Mouse (Mus musculus): ENCODE results near the gene H2-Aa. TPM values are rescaled to one million over a fixed set of nuclear protein-coding genes. Genes with fewer than 3 reads are reported as not detected.

H2-Aa gene
- total and polyA plus RNA-seq, 2 experiments from 2014 or later, result 1.7 TPM; not detected in 1

DNA sequence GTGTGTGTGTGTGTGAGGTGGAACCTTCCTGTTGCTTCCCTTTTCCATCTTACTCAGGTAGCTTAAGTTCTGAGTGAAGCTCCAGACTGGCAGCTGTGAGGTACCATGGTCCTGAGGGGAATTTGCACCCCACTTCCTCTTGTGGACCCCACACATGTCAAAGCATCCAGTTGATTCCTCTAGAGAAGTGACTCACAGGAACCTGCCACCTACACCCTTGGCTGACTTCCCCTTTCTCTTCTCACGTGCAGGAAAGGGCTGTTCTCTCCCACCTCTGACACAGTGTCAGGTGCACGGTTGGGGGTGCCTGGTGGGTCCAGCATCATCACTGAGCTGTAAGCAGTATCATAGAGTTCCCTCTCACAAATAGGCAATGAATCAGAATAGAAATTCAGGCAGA, 5.9 kb upstream of the H2-Aa start:
- ATAC-seq (ENCODE audit: insufficient read depth, low read depth) (no peak), DNase-seq (ENCODE audit: low spot score) (no peak)
- 30% methylated on average over 2 of the region's 2 CpGs for WGBS
- Histone ChIP-seq H3K27ac (ENCODE audit: low read depth) (no peak overlapping the region), H3K4me2 (ENCODE audit: low read depth, low read length) (no peak overlapping the region), H3K4me1 (ENCODE audit: control insufficient read depth, insufficient read depth) (no peaks in the 10 kb centered on the region), H3K36me3 (replicated peaks; ENCODE audit: control insufficient read depth, insufficient read depth, low read length) (no peaks in the 10 kb centered on the region), H3K9me3 (replicated peaks; ENCODE audit: control insufficient read depth, low read length) (no peaks in the 10 kb centered on the region), H3K27me3 (ENCODE audit: control insufficient read depth, insufficient read depth, low read length) (peaks cover 9% of the 10 kb centered on the region; the same call in 1 of the 2 replicates), H3K9ac (replicated peaks; ENCODE audit: low read depth, low read length) (no peak overlapping the region), H3K4me3 (ENCODE audit: low read depth, low read length) (no peak overlapping the region)
- no peak for TF ChIP-seq CTCF (IDR thresholded peaks at IDR 0.05; ENCODE audit: low read depth)
- no peak for TF ChIP-seq EP300 (IDR thresholded peaks at IDR 0.05; ENCODE audit: low read depth)

DNA sequence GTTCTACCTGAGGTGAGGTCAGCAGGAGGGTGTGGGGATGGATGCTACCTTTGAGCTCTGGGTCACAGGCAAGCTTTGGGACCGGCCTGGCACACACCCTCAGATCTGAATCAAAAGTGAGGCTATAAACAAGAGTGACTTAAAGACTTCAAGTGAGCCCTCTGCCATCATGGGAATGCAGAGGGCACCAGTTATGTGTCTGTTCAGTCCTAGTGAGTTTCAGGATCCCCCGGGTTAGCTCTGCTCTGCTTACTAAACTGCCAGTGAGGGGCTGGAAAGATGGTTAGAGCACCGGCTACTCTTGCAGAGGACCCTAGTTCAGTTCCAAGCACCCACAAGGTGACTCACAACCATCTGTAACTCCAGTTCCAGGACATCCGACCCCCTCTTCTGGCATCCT, 4.9 kb upstream of the H2-Aa start:
- ATAC-seq (ENCODE audit: insufficient read depth, low read depth) (no peak), DNase-seq (ENCODE audit: low spot score) (no peak)
- H3K4me3 ChIP-seq (ENCODE audit: low read depth, low read length), result no peak overlapping the region
- H3K9me3 ChIP-seq (replicated peaks; ENCODE audit: control insufficient read depth, low read length), result no peaks in the 10 kb centered on the region
- H3K4me1 ChIP-seq (ENCODE audit: control insufficient read depth, insufficient read depth), result no peaks in the 10 kb centered on the region
- no peak for TF ChIP-seq EP300 (IDR thresholded peaks at IDR 0.05; ENCODE audit: low read depth)
- TF ChIP-seq CTCF (IDR thresholded peaks at IDR 0.05; ENCODE audit: low read depth), result no peak
- H3K27ac ChIP-seq (ENCODE audit: low read depth), result no peak overlapping the region
- no peaks in the 10 kb centered on the region for H3K36me3 ChIP-seq (replicated peaks; ENCODE audit: control insufficient read depth, insufficient read depth, low read length)
- no peak overlapping the region for H3K9ac ChIP-seq (replicated peaks; ENCODE audit: low read depth, low read length)
- no peak overlapping the region for H3K4me2 ChIP-seq (ENCODE audit: low read depth, low read length)
- 88% methylated on average over 4 of the region's 4 CpGs for whole genome bisulfite sequencing
- 0 out of 2 replicates have a peak, but pooled peaks cover 2% of the 10 kb centered on the region for H3K27me3 ChIP-seq (ENCODE audit: control insufficient read depth, insufficient read depth, low read length)

DNA sequence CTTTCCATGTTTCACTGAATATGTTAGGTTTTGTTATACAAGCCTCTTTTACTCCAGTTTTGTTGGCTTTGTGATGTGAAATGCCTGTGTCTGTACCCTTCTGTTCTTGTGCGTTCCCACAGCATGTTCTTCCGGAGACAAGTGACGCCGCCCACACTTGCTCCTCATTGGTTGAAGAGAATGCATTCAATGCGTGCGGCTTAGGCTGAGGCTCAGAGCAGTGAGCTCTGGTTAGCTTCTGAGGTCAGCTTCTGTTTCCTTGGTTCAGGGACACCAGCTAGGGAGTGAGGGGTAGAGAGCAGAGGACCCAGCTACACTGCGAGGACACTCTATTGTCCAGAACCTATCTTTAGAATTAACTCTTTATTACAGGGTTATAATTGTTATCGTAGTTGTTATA, 4.0 kb upstream of the H2-Aa start:
- Histone ChIP-seq H3K4me1 (ENCODE audit: control insufficient read depth, insufficient read depth) (no peaks in the 10 kb centered on the region), H3K9me3 (replicated peaks; ENCODE audit: control insufficient read depth, low read length) (no peaks in the 10 kb centered on the region), H3K27ac (ENCODE audit: low read depth) (no peak overlapping the region), H3K36me3 (replicated peaks; ENCODE audit: control insufficient read depth, insufficient read depth, low read length) (no peaks in the 10 kb centered on the region), H3K4me2 (ENCODE audit: low read depth, low read length) (no peak overlapping the region), H3K9ac (replicated peaks; ENCODE audit: low read depth, low read length) (no peak overlapping the region), H3K27me3 (ENCODE audit: control insufficient read depth, insufficient read depth, low read length) (no peaks in the 10 kb centered on the region), H3K4me3 (ENCODE audit: low read depth, low read length) (no peak overlapping the region)
- 18% methylated on average over 8 of the region's 8 CpGs for WGBS
- TF ChIP-seq CTCF (IDR thresholded peaks at IDR 0.05; ENCODE audit: low read depth) (no peak), EP300 (IDR thresholded peaks at IDR 0.05; ENCODE audit: low read depth) (no peak)
- DNase-seq (ENCODE audit: low spot score) (peak; percentile 73), ATAC-seq (ENCODE audit: insufficient read depth, low read depth) (peak; percentile 87)

DNA sequence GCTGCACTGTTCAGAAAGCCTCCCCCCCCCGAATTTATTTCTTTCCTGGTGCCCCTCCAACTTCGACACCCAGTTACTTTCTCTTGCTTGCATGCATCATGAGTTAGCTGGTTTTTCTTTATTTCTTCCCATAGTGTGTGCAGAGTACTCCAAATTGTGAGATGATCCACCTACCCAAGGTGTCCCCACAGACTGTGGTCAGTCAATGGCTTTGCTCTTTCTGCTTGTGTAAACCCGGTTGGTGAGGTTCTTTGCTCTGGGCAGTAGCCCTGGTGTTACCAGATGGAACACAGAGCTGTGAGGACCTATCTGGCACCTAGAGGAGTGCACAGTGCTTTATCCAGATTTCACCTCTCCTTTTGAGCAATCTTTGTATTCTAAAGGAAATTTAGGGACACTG, 508 bp upstream of the H2-Aa start:
- H3K27ac ChIP-seq (ENCODE audit: low read depth), result no peak overlapping the region
- DNase-seq (ENCODE audit: low spot score) (no peak), ATAC-seq (ENCODE audit: insufficient read depth, low read depth) (no peak)
- no peak overlapping the region for H3K4me3 ChIP-seq (ENCODE audit: low read depth, low read length)
- 72% methylated on average over 3 of the region's 3 CpGs for WGBS
- no peaks in the 10 kb centered on the region for H3K9me3 ChIP-seq (replicated peaks; ENCODE audit: control insufficient read depth, low read length)
- no peaks in the 10 kb centered on the region for H3K36me3 ChIP-seq (replicated peaks; ENCODE audit: control insufficient read depth, insufficient read depth, low read length)
- no peaks in the 10 kb centered on the region for H3K27me3 ChIP-seq (ENCODE audit: control insufficient read depth, insufficient read depth, low read length)
- H3K4me2 ChIP-seq (ENCODE audit: low read depth, low read length), result no peak overlapping the region
- H3K4me1 ChIP-seq (ENCODE audit: control insufficient read depth, insufficient read depth), result no peaks in the 10 kb centered on the region
- H3K9ac ChIP-seq (replicated peaks; ENCODE audit: low read depth, low read length), result no peak overlapping the region
- TF ChIP-seq CTCF (IDR thresholded peaks at IDR 0.05; ENCODE audit: low read depth), result no peak
- TF ChIP-seq EP300 (IDR thresholded peaks at IDR 0.05; ENCODE audit: low read depth), result no peak

DNA sequence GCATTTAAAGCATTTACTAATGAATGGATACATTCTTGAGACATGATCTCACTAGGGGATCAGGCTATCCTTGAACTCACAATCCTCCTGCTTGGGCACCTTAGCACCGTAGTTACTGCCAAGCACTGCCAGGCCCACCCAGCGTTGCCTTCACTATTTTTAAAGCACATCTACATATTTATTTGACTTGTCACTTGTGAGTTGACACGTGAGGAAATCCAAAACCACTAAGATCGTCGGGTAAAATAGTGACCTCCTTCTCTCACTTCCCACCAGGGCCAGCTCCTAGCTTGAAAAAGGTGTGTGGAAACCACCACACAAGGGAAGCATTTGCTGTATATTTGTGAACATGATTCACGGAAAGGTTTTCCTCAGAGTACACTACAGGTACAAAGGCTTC, 624 bp downstream of the H2-Aa start:
- no peak overlapping the region for H3K4me2 ChIP-seq (ENCODE audit: low read depth, low read length)
- WGBS, result 68% methylated on average over 6 of the region's 6 CpGs
- DNase-seq (ENCODE audit: low spot score), result no peak
- no peaks in the 10 kb centered on the region for H3K27me3 ChIP-seq (ENCODE audit: control insufficient read depth, insufficient read depth, low read length)
- no peaks in the 10 kb centered on the region for H3K4me1 ChIP-seq (ENCODE audit: control insufficient read depth, insufficient read depth)
- no peak overlapping the region for H3K27ac ChIP-seq (ENCODE audit: low read depth)
- no peaks in the 10 kb centered on the region for H3K9me3 ChIP-seq (replicated peaks; ENCODE audit: control insufficient read depth, low read length)
- ATAC-seq (ENCODE audit: insufficient read depth, low read depth), result no peak
- H3K36me3 ChIP-seq (replicated peaks; ENCODE audit: control insufficient read depth, insufficient read depth, low read length), result no peaks in the 10 kb centered on the region
- TF ChIP-seq EP300 (IDR thresholded peaks at IDR 0.05; ENCODE audit: low read depth) (no peak), CTCF (IDR thresholded peaks at IDR 0.05; ENCODE audit: low read depth) (no peak)
- no peak overlapping the region for H3K4me3 ChIP-seq (ENCODE audit: low read depth, low read length)
- H3K9ac ChIP-seq (replicated peaks; ENCODE audit: low read depth, low read length), result no peak overlapping the region

DNA sequence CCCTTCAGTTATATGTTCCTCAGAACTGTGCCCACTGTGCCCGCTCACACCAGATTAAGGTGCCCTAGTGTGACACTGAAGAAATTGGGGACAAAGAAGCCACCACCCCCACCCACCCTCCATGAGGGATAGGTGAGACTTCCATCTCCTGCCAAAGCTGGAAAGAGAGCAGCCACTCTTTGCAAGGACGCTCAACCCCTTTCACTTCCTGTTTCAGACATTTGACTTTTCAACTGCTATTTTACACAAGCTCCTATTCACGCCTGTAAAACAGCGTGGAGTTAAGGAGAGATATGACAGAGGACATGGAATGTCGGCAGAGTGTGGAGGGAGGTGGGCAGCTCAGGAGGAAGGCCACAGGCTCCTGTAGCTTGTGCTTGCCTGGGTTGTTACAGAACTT, 1.1 kb downstream of the H2-Aa start:
- Histone ChIP-seq H3K4me2 (ENCODE audit: low read depth, low read length) (no peak overlapping the region), H3K9ac (replicated peaks; ENCODE audit: low read depth, low read length) (no peak overlapping the region), H3K4me3 (ENCODE audit: low read depth, low read length) (no peak overlapping the region), H3K4me1 (ENCODE audit: control insufficient read depth, insufficient read depth) (no peaks in the 10 kb centered on the region), H3K27ac (ENCODE audit: low read depth) (no peak overlapping the region), H3K9me3 (replicated peaks; ENCODE audit: control insufficient read depth, low read length) (no peaks in the 10 kb centered on the region), H3K27me3 (ENCODE audit: control insufficient read depth, insufficient read depth, low read length) (no peaks in the 10 kb centered on the region), H3K36me3 (replicated peaks; ENCODE audit: control insufficient read depth, insufficient read depth, low read length) (no peaks in the 10 kb centered on the region)
- no peak for DNase-seq (ENCODE audit: low spot score)
- 54% methylated on average over 5 of the region's 5 CpGs for WGBS
- no peak for ATAC-seq (ENCODE audit: insufficient read depth, low read depth)
- TF ChIP-seq EP300 (IDR thresholded peaks at IDR 0.05; ENCODE audit: low read depth) (no peak), CTCF (IDR thresholded peaks at IDR 0.05; ENCODE audit: low read depth) (no peak)

Measured in heart, postnatal 0 days (tissue).